Mouse (Mus musculus): Measurements from ENCODE around the gene Zfp740. TPM values are rescaled to one million over a fixed set of nuclear protein-coding genes. Genes with fewer than 3 reads are reported as not detected.

Gene Zfp740
- polyA plus RNA-seq, 1 experiment from 2014 or later = 67.0 TPM

GRCm38 (mm10) chr15:102231748-102232147 is 28.7 kb downstream of the Zfp740 start, which contains the start of gene Itgb7:
Gene Itgb7, minus strand, starts transcription at chr15:102231944.
- ATAC-seq (ENCODE audit: low read depth) = 0 out of 2 replicates have a peak, but pooled peaks have one; percentile 18

DNA sequence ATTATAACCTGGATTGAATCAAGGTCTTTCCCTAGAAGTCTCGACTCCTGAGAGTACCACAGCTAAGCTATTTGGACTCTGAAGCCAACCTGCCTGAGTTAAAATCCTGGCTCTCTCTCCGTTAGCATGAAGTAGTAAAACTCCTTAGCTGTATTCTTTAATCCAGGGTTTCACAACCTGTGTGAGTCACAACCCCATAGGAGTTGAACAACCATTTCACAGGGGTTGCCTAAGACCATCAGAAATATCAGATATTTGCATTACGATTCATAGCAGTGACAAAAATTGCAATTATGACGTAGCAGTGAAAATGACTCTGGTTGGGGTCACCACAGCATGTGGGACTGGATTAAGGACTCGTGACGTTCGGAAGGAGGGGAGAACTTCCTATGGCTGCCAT is 29.7 kb downstream of the Zfp740 start:
- no peak for ATAC-seq (ENCODE audit: low read depth)
- no peak overlapping the region for H3K4me2 ChIP-seq (ENCODE audit: low read depth, low read length)
- 85% methylated on average over 7 of the region's 7 CpGs for WGBS
- no peaks in the 10 kb centered on the region for H3K27me3 ChIP-seq (ENCODE audit: control insufficient read depth, insufficient read depth, low read depth, low read length)
- peaks cover 10% of the 10 kb centered on the region for H3K36me3 ChIP-seq (ENCODE audit: control insufficient read depth, insufficient read depth, low read length)
- H3K4me1 ChIP-seq (replicated peaks; ENCODE audit: control insufficient read depth, insufficient read depth, low read length) = peaks cover 21% of the 10 kb centered on the region
- no peaks in the 10 kb centered on the region for H3K9me3 ChIP-seq (ENCODE audit: control insufficient read depth, low read length)
- no peak overlapping the region for H3K4me3 ChIP-seq (ENCODE audit: low read length)
- H3K9ac ChIP-seq (ENCODE audit: low read length) = no peak overlapping the region
- H3K27ac ChIP-seq (ENCODE audit: low read length) = no peak overlapping the region

More at GRCm38 (mm10) chr15:102231748-102232147, 28.7 kb downstream of the Zfp740 start, which contains the start of gene Itgb7:
- peaks cover 8% of the 10 kb centered on the region for H3K36me3 ChIP-seq (ENCODE audit: control insufficient read depth, insufficient read depth, low read length)
- no peak within 1 kb of the TSS for H3K9ac ChIP-seq (ENCODE audit: low read length)
- H3K9me3 ChIP-seq (ENCODE audit: control insufficient read depth, low read length) = no peaks in the 10 kb centered on the region
- H3K27ac ChIP-seq (ENCODE audit: low read length) = no peak within 1 kb of the TSS
- 35% methylated on average over 6 of the region's 6 CpGs for WGBS
- H3K4me3 ChIP-seq (ENCODE audit: low read length) = no peak within 1 kb of the TSS
- no peak within 1 kb of the TSS for H3K4me2 ChIP-seq (ENCODE audit: low read depth, low read length)
- peaks cover 21% of the 10 kb centered on the region for H3K4me1 ChIP-seq (replicated peaks; ENCODE audit: control insufficient read depth, insufficient read depth, low read length)
- no peaks in the 10 kb centered on the region for H3K27me3 ChIP-seq (ENCODE audit: control insufficient read depth, insufficient read depth, low read depth, low read length)

GRCm38 (mm10) chr15:102233896-102234295 is 30.8 kb downstream of the Zfp740 start:
- Histone ChIP-seq H3K27me3 (ENCODE audit: control insufficient read depth, insufficient read depth, low read depth, low read length) (no peaks in the 10 kb centered on the region), H3K27ac (ENCODE audit: low read length) (no peak overlapping the region), H3K9me3 (ENCODE audit: control insufficient read depth, low read length) (no peaks in the 10 kb centered on the region), H3K9ac (ENCODE audit: low read length) (no peak overlapping the region), H3K4me1 (replicated peaks; ENCODE audit: control insufficient read depth, insufficient read depth, low read length) (peaks cover 21% of the 10 kb centered on the region), H3K4me3 (ENCODE audit: low read length) (no peak overlapping the region), H3K4me2 (ENCODE audit: low read depth, low read length) (no peak overlapping the region), H3K36me3 (ENCODE audit: control insufficient read depth, insufficient read depth, low read length) (peaks cover 19% of the 10 kb centered on the region)
- WGBS = 14% methylated on average over 2 of the region's 2 CpGs
- no peak for ATAC-seq (ENCODE audit: low read depth)

- H3K4me3 ChIP-seq (ENCODE audit: low read length) = no peak overlapping the region
- H3K4me1 ChIP-seq (replicated peaks; ENCODE audit: control insufficient read depth, insufficient read depth, low read length) = peaks cover 23% of the 10 kb centered on the region
- H3K9me3 ChIP-seq (ENCODE audit: control insufficient read depth, low read length) = no peaks in the 10 kb centered on the region
- no peaks in the 10 kb centered on the region for H3K27me3 ChIP-seq (ENCODE audit: control insufficient read depth, insufficient read depth, low read depth, low read length)
- peak; percentile 64 for ATAC-seq (ENCODE audit: low read depth)
- H3K4me2 ChIP-seq (ENCODE audit: low read depth, low read length) = no peak overlapping the region
- H3K27ac ChIP-seq (ENCODE audit: low read length) = peak overlapping the region; percentile 53
- peaks cover 26% of the 10 kb centered on the region for H3K36me3 ChIP-seq (ENCODE audit: control insufficient read depth, insufficient read depth, low read length)
- 26% methylated on average over 21 of the region's 21 CpGs for WGBS
- H3K9ac ChIP-seq (ENCODE audit: low read length) = peak overlapping the region; percentile 42
These were observed 32.5 kb downstream of the Zfp740 start for GRCm38 (mm10) chr15:102235371-102236027.

GRCm38 (mm10) chr15:102238543-102239259 is 35.7 kb downstream of the Zfp740 start:
- Histone ChIP-seq H3K4me2 (ENCODE audit: low read depth, low read length) (no peak overlapping the region), H3K27ac (ENCODE audit: low read length) (no peak overlapping the region), H3K4me1 (replicated peaks; ENCODE audit: control insufficient read depth, insufficient read depth, low read length) (peaks cover 40% of the 10 kb centered on the region), H3K27me3 (ENCODE audit: control insufficient read depth, insufficient read depth, low read depth, low read length) (no peaks in the 10 kb centered on the region), H3K36me3 (ENCODE audit: control insufficient read depth, insufficient read depth, low read length) (peaks cover 30% of the 10 kb centered on the region), H3K9ac (ENCODE audit: low read length) (no peak overlapping the region), H3K4me3 (ENCODE audit: low read length) (no peak overlapping the region), H3K9me3 (ENCODE audit: control insufficient read depth, low read length) (no peaks in the 10 kb centered on the region)
- no peak for ATAC-seq (ENCODE audit: low read depth)
- WGBS = 87% methylated on average over 14 of the region's 14 CpGs

- Histone ChIP-seq H3K9me3 (ENCODE audit: control insufficient read depth, low read length) (no peaks in the 10 kb centered on the region), H3K4me3 (ENCODE audit: low read length) (no peak overlapping the region), H3K9ac (ENCODE audit: low read length) (no peak overlapping the region), H3K27me3 (ENCODE audit: control insufficient read depth, insufficient read depth, low read depth, low read length) (no peaks in the 10 kb centered on the region), H3K36me3 (ENCODE audit: control insufficient read depth, insufficient read depth, low read length) (peaks cover 30% of the 10 kb centered on the region), H3K27ac (ENCODE audit: low read length) (peak overlapping the region; percentile 30; the same call in 1 of the 2 replicates), H3K4me1 (replicated peaks; ENCODE audit: control insufficient read depth, insufficient read depth, low read length) (peaks cover 45% of the 10 kb centered on the region), H3K4me2 (ENCODE audit: low read depth, low read length) (no peak overlapping the region)
- 10% methylated on average over 9 of the region's 9 CpGs for WGBS
- ATAC-seq (ENCODE audit: low read depth) = peak; percentile 47; the same call in 1 of the 2 replicates
These were observed 36.2 kb downstream of the Zfp740 start for GRCm38 (mm10) chr15:102239260-102239590.

DNA sequence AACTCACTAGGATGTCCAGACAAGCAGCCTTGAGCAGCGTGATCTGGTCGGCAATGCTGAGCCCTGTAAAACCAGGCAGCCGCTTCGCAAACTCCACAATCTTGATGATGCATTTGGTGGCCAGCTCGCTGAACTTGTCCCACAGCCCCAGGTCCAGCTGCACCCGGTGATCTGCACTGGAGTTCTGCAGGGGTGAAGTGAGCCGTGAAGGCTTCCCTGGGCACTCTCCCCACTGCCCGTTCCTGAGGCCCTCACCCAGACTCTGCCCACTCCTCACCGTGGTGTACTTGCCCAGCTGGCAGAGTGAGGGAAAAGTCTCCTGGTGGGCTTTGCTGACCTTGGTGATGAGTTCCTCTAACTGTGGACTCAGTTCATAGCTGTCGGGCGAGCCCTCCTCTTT is 36.8 kb downstream of the Zfp740 start:
- Histone ChIP-seq H3K4me3 (ENCODE audit: low read length) (no peak overlapping the region), H3K27ac (ENCODE audit: low read length) (peak overlapping the region; percentile 26), H3K4me2 (ENCODE audit: low read depth, low read length) (no peak overlapping the region), H3K36me3 (ENCODE audit: control insufficient read depth, insufficient read depth, low read length) (peaks cover 28% of the 10 kb centered on the region), H3K9ac (ENCODE audit: low read length) (peak overlapping the region; percentile 27; the same call in 1 of the 2 replicates), H3K27me3 (ENCODE audit: control insufficient read depth, insufficient read depth, low read depth, low read length) (no peaks in the 10 kb centered on the region), H3K9me3 (ENCODE audit: control insufficient read depth, low read length) (no peaks in the 10 kb centered on the region), H3K4me1 (replicated peaks; ENCODE audit: control insufficient read depth, insufficient read depth, low read length) (peaks cover 51% of the 10 kb centered on the region)
- 68% methylated on average over 11 of the region's 11 CpGs for WGBS
- ATAC-seq (ENCODE audit: low read depth) = no peak

- Histone ChIP-seq H3K4me2 (ENCODE audit: low read depth, low read length) (no peak overlapping the region), H3K4me1 (replicated peaks; ENCODE audit: control insufficient read depth, insufficient read depth, low read length) (peaks cover 48% of the 10 kb centered on the region), H3K27me3 (ENCODE audit: control insufficient read depth, insufficient read depth, low read depth, low read length) (no peaks in the 10 kb centered on the region), H3K9ac (ENCODE audit: low read length) (no peak overlapping the region), H3K27ac (ENCODE audit: low read length) (peak overlapping the region; percentile 41), H3K36me3 (ENCODE audit: control insufficient read depth, insufficient read depth, low read length) (peaks cover 28% of the 10 kb centered on the region), H3K4me3 (ENCODE audit: low read length) (no peak overlapping the region), H3K9me3 (ENCODE audit: control insufficient read depth, low read length) (no peaks in the 10 kb centered on the region)
- 72% methylated on average over 4 of the region's 4 CpGs for WGBS
- ATAC-seq (ENCODE audit: low read depth) = peak; percentile 39
These were observed 37.6 kb downstream of the Zfp740 start for GRCm38 (mm10) chr15:102240607-102241006.

- Histone ChIP-seq H3K9ac (ENCODE audit: low read length) (peak overlapping the region; percentile 88), H3K9me3 (ENCODE audit: control insufficient read depth, low read length) (no peaks in the 10 kb centered on the region), H3K27me3 (ENCODE audit: control insufficient read depth, insufficient read depth, low read depth, low read length) (no peaks in the 10 kb centered on the region), H3K36me3 (ENCODE audit: control insufficient read depth, insufficient read depth, low read length) (peaks cover 21% of the 10 kb centered on the region), H3K27ac (ENCODE audit: low read length) (peak overlapping the region; percentile 100), H3K4me1 (replicated peaks; ENCODE audit: control insufficient read depth, insufficient read depth, low read length) (peaks cover 41% of the 10 kb centered on the region), H3K4me3 (ENCODE audit: low read length) (no peak overlapping the region), H3K4me2 (ENCODE audit: low read depth, low read length) (peak overlapping the region; percentile 94)
- no peak for ATAC-seq (ENCODE audit: low read depth)
- 44% methylated on average over 12 of the region's 12 CpGs for WGBS
These were observed 39.6 kb downstream of the Zfp740 start for GRCm38 (mm10) chr15:102242404-102243228.

All from lung, embryonic 16.5 days (tissue).